Mouse (Mus musculus) MEL (cell line): ENCODE results near the gene Smug1. TPM values are rescaled to one million over a fixed set of nuclear protein-coding genes. Genes with fewer than 3 reads are reported as not detected.

Experiments used
- DNase-seq: peaks from one replicate; pipeline ENCODE4 v3.0.0; 2011; ENCODE audit warnings: low read depth, low spot score
- H3K27ac ChIP-seq: 2 replicates; pipeline ENCODE4 v1.5.1; 2012; ENCODE audit warnings: low read depth, mild to moderate bottlenecking, control low read depth, low read length, moderate library complexity; ENCODE audit not compliant: control insufficient read depth
- H3K27me3 ChIP-seq, 2 experiments: fragments of 150-350 bp in 1 of 2; sonication (generic) in 1 of 2; 2 replicates each; pipeline ENCODE4 v1.6.1; 2012; ENCODE audit warnings: low read length in 2 of 2, mild to moderate bottlenecking in 2 of 2, improper control_type of control experiment in 1 of 2, moderate library complexity in 1 of 2; ENCODE audit not compliant: insufficient read depth in 2 of 2, control insufficient read depth in 1 of 2
- H3K36me3 ChIP-seq, 2 experiments: 2 replicates each; pipeline ENCODE4 v1.6.1; 2012 to 2014; ENCODE audit warnings: low read length in 2 of 2, improper control_type of control experiment in 1 of 2, inconsistent platforms in 1 of 2, mild to moderate bottlenecking in 1 of 2; ENCODE audit not compliant: insufficient read depth in 2 of 2, control insufficient read depth in 1 of 2
- H3K4me1 ChIP-seq, 2 experiments: fragments of 150-350 bp in 1 of 2; sonication (generic) in 1 of 2; 2 replicates each; pipeline ENCODE4 v1.6.1; 2012; ENCODE audit warnings: low read length in 2 of 2, improper control_type of control experiment in 1 of 2, mild to moderate bottlenecking in 1 of 2; ENCODE audit not compliant: insufficient read depth in 2 of 2, control insufficient read depth in 1 of 2
- H3K4me3 ChIP-seq, 2 experiments: fragments of 150-350 bp in 1 of 2; sonication (generic) in 1 of 2; 2 replicates each; pipeline ENCODE4 v1.5.1; 2012; ENCODE audit warnings: low read depth in 2 of 2, low read length in 2 of 2, mild to moderate bottlenecking in 2 of 2, moderate library complexity in 2 of 2, control low read depth in 1 of 2, improper control_type of control experiment in 1 of 2; ENCODE audit not compliant: control insufficient read depth in 1 of 2, insufficient read depth in 1 of 2
- H3K79me2 ChIP-seq: 2 replicates; pipeline ENCODE4 v1.6.1; 2012; ENCODE audit warnings: mild to moderate bottlenecking, low read length, moderate library complexity; ENCODE audit not compliant: control insufficient read depth, poor library complexity, insufficient read depth
- H3K9ac ChIP-seq: 2 replicates; pipeline ENCODE4 v1.6.1; 2012; ENCODE audit warnings: low read depth, mild to moderate bottlenecking, control low read depth, low read length, moderate library complexity; ENCODE audit not compliant: control insufficient read depth, poor library complexity, severe bottlenecking
- H3K9me3 ChIP-seq: fragments of 150-350 bp; sonication (generic); replicated peaks from 2 replicates; pipeline ENCODE4 v1.6.1; 2012; ENCODE audit warnings: mild to moderate bottlenecking, low read length, improper control_type of control experiment, moderate library complexity; ENCODE audit not compliant: insufficient read depth
- BHLHE40 ChIP-seq: IDR thresholded peaks from 2 replicates; pipeline ENCODE4 v1.6.1; 2012; ENCODE audit warnings: low read depth, mild to moderate bottlenecking, inconsistent platforms, low read length, improper control_type of control experiment, borderline replicate concordance
- CHD1 ChIP-seq: IDR thresholded peaks from 2 replicates; pipeline ENCODE4 v1.6.1; 2012; ENCODE audit warnings: low read depth, mild to moderate bottlenecking, inconsistent platforms, low read length, improper control_type of control experiment
- CTCF ChIP-seq, 3 experiments: IDR thresholded peaks in 2 of 3; conservative IDR thresholded peaks in 1 of 3; 2 replicates each; pipeline ENCODE4 v1.5.1; 2011 to 2012; ENCODE audit warnings: low read length in 3 of 3, low read depth in 2 of 3, mild to moderate bottlenecking in 2 of 3, improper control_type of control experiment in 1 of 3, inconsistent platforms in 1 of 3, mixed read lengths in 1 of 3, moderate library complexity in 1 of 3; ENCODE audit not compliant: control insufficient read depth in 1 of 3, insufficient read depth in 1 of 3, poor library complexity in 1 of 3, severe bottlenecking in 1 of 3
- E2F4 ChIP-seq: IDR thresholded peaks from 2 replicates; pipeline ENCODE4 v1.6.1; 2011; ENCODE audit warnings: low read depth, low read length, improper control_type of control experiment, borderline replicate concordance
- ELF1 ChIP-seq: IDR thresholded peaks from 2 replicates; pipeline ENCODE4 v1.6.1; 2014; ENCODE audit warnings: low read depth, mild to moderate bottlenecking, inconsistent platforms, low read length, improper control_type of control experiment, moderate library complexity
- ETS1 ChIP-seq: IDR thresholded peaks from 2 replicates; pipeline ENCODE4 v1.6.1; 2012; ENCODE audit warnings: low read depth, mild to moderate bottlenecking, inconsistent platforms, low read length, improper control_type of control experiment, moderate library complexity
- GABPA ChIP-seq: IDR thresholded peaks from 2 replicates; pipeline ENCODE4 v1.6.1; 2012; ENCODE audit warnings: low read depth, mild to moderate bottlenecking, inconsistent platforms, low read length, improper control_type of control experiment, moderate library complexity
- HCFC1 ChIP-seq: IDR thresholded peaks from 2 replicates; pipeline ENCODE4 v1.6.1; 2012; ENCODE audit warnings: low read depth, mild to moderate bottlenecking, inconsistent platforms, low read length, improper control_type of control experiment, moderate library complexity
- JUND ChIP-seq: IDR thresholded peaks from 2 replicates; pipeline ENCODE4 v1.6.1; 2011; ENCODE audit warnings: low read depth, mild to moderate bottlenecking, improper control_type of control experiment, low read length
- MAFK ChIP-seq: IDR thresholded peaks from 2 replicates; pipeline ENCODE4 v1.6.1; 2011; ENCODE audit warnings: low read depth, mild to moderate bottlenecking, low read length, improper control_type of control experiment, borderline replicate concordance
- MAZ ChIP-seq: IDR thresholded peaks from 2 replicates; pipeline ENCODE4 v1.6.1; 2012; ENCODE audit warnings: low read depth, mild to moderate bottlenecking, inconsistent platforms, low read length, improper control_type of control experiment
- MEF2A ChIP-seq: IDR thresholded peaks from 2 replicates; pipeline ENCODE4 v1.6.1; 2014; ENCODE audit warnings: low read depth, mild to moderate bottlenecking, inconsistent platforms, low read length, improper control_type of control experiment; ENCODE audit not compliant: poor library complexity, insufficient replicate concordance, severe bottlenecking; ENCODE audit errors: extremely low read depth
- MXI1 ChIP-seq: IDR thresholded peaks from 2 replicates; pipeline ENCODE4 v1.6.1; 2011; ENCODE audit warnings: mild to moderate bottlenecking, low read depth, low read length, improper control_type of control experiment
- MYC ChIP-seq: IDR thresholded peaks from 2 replicates; pipeline ENCODE4 v1.6.1; 2011; ENCODE audit warnings: low read depth, mild to moderate bottlenecking, low read length, improper control_type of control experiment, moderate library complexity
- NELFE ChIP-seq: IDR thresholded peaks from 2 replicates; pipeline ENCODE4 v1.6.1; 2011; ENCODE audit warnings: low read depth, low read length, improper control_type of control experiment
- POLR2A ChIP-seq, 2 experiments: IDR thresholded peaks; 2 replicates each; pipeline ENCODE4 v1.6.1; 2011 to 2012; ENCODE audit warnings: low read length in 2 of 2, mild to moderate bottlenecking in 2 of 2, control low read depth in 1 of 2, improper control_type of control experiment in 1 of 2, low read depth in 1 of 2, moderate library complexity in 1 of 2; ENCODE audit not compliant: control insufficient read depth in 1 of 2, insufficient read depth in 1 of 2, poor library complexity in 1 of 2
- POLR2AphosphoS5 ChIP-seq: IDR thresholded peaks from 2 replicates; pipeline ENCODE4 v1.6.1; 2012; ENCODE audit warnings: low read depth, borderline replicate concordance, mild to moderate bottlenecking, inconsistent platforms, low read length, moderate library complexity, mixed read lengths
- RAD21 ChIP-seq: IDR thresholded peaks from 2 replicates; pipeline ENCODE4 v1.6.1; 2011; ENCODE audit warnings: mild to moderate bottlenecking, low read depth, low read length, improper control_type of control experiment
- RCOR1 ChIP-seq: IDR thresholded peaks from 2 replicates; pipeline ENCODE4 v1.6.1; 2012; ENCODE audit warnings: low read depth, mild to moderate bottlenecking, inconsistent platforms, low read length, improper control_type of control experiment
- SIN3A ChIP-seq: IDR thresholded peaks from 2 replicates; pipeline ENCODE4 v1.6.1; 2012; ENCODE audit warnings: low read length, improper control_type of control experiment, inconsistent platforms
- SMC3 ChIP-seq: IDR thresholded peaks from 2 replicates; pipeline ENCODE4 v1.6.1; 2011; ENCODE audit warnings: low read depth, low read length, improper control_type of control experiment
- TAL1 ChIP-seq: IDR thresholded peaks from 2 replicates; pipeline ENCODE4 v1.6.1; 2012; ENCODE audit warnings: mild to moderate bottlenecking, inconsistent platforms, low read length, moderate library complexity, mixed read lengths
- TCF12 ChIP-seq: IDR thresholded peaks from 2 replicates; pipeline ENCODE4 v1.6.1; 2014; ENCODE audit warnings: low read depth, mild to moderate bottlenecking, inconsistent platforms, low read length, improper control_type of control experiment, moderate library complexity
- UBTF ChIP-seq: IDR thresholded peaks from 2 replicates; pipeline ENCODE4 v1.6.1; 2012; ENCODE audit warnings: low read depth, mild to moderate bottlenecking, inconsistent platforms, low read length, improper control_type of control experiment, moderate library complexity, borderline replicate concordance; ENCODE audit not compliant: insufficient read depth
- USF1 ChIP-seq: IDR thresholded peaks from 2 replicates; pipeline ENCODE4 v1.6.1; 2014; ENCODE audit warnings: low read depth, mild to moderate bottlenecking, inconsistent platforms, low read length, improper control_type of control experiment, moderate library complexity
- ZC3H11A ChIP-seq: IDR thresholded peaks from 2 replicates; pipeline ENCODE4 v1.6.1; 2012; ENCODE audit warnings: low read depth, mild to moderate bottlenecking, inconsistent platforms, low read length, improper control_type of control experiment
- ZKSCAN1 ChIP-seq: IDR thresholded peaks from 2 replicates; pipeline ENCODE4 v1.6.1; 2012; ENCODE audit warnings: low read depth, mild to moderate bottlenecking, inconsistent platforms, low read length, improper control_type of control experiment, moderate library complexity
- ZNF384 ChIP-seq: IDR thresholded peaks from 2 replicates; pipeline ENCODE4 v1.6.1; 2012; ENCODE audit warnings: low read depth, mild to moderate bottlenecking, inconsistent platforms, low read length, improper control_type of control experiment
- polyA plus RNA-seq, 2 experiments: library from polyadenylated mRNA; stranded (reverse) in 1 of 2; unstranded in 1 of 2; fragments of >175 nt in 1 of 2; fragments of >200 nt in 1 of 2; gene quantifications; 2 replicates each; pipeline versions ENCODE4 v1.2.1 to v1.2.4; 2012; ENCODE audit warnings: low replicate concordance in 2 of 2, low read depth in 1 of 2; ENCODE audit not compliant: insufficient read length in 2 of 2, insufficient read depth in 1 of 2, missing spikeins in 1 of 2
- total RNA-seq: library from RNA; depleted of rRNA; stranded (reverse); fragments of 300-350 nt; gene quantifications from 2 replicates; pipeline ENCODE4 v1.2.3, GENCODE M21; 2012

Gene Smug1
- total and polyA plus RNA-seq, 3 experiments = 4.6 to 5.2 TPM; not detected in 1

- Histone ChIP-seq H3K9me3 (no peaks in the 10 kb centered on the region), H3K27me3 (no peaks in the 10 kb centered on the region), H3K9ac (no peak overlapping the region), H3K4me1 (peaks cover 2 to 17% of the 10 kb centered on the region in 2 experiments), H3K4me3 (no peak overlapping the region), H3K27ac (no peak overlapping the region), H3K79me2 (peaks cover 2% of the 10 kb centered on the region; the same call in 1 of the 2 replicates), H3K36me3 (peaks cover 0 to 4% of the 10 kb centered on the region in 2 experiments; a peak in 1 of 4 replicates)
- DNase-seq = no peak
- no peak for TF ChIP-seq SMC3
- TF ChIP-seq CHD1 = no peak
- TF ChIP-seq UBTF = no peak
- no peak for TF ChIP-seq MYC
- no peak for TF ChIP-seq MAFK
- no peak for TF ChIP-seq GABPA
- TF ChIP-seq ELF1 = no peak
- TF ChIP-seq BHLHE40 = no peak
- TF ChIP-seq TAL1 = no peak
- no peak for TF ChIP-seq TCF12
- no peak for TF ChIP-seq ZNF384
- TF ChIP-seq MEF2A = no peak
- no peak for TF ChIP-seq POLR2AphosphoS5
- TF ChIP-seq ETS1 = no peak
- no peak for TF ChIP-seq HCFC1
- TF ChIP-seq ZKSCAN1 = no peak
- no peak for TF ChIP-seq CTCF (IDR thresholded peaks at IDR 0.05 in 2 of 3, conservative IDR thresholded peaks at IDR 0.05 in 1 of 3; ENCODE audit: control insufficient read depth in 1 of 3, insufficient read depth in 1 of 3, low read depth in 2 of 3, low read length in 3 of 3, poor library complexity in 1 of 3, severe bottlenecking in 1 of 3)
- no peak for TF ChIP-seq JUND
- no peak for TF ChIP-seq SIN3A
These were observed 968 bp downstream of the Smug1 start for GRCm38 (mm10) chr15:103165924-103166323.

GRCm38 (mm10) chr15:103165379-103165778 lies 1.5 kb downstream of the Smug1 start:
- DNase-seq = peak; percentile 85
- H3K9me3 ChIP-seq = no peaks in the 10 kb centered on the region
- H3K79me2 ChIP-seq = peaks cover 2% of the 10 kb centered on the region; the same call in 1 of the 2 replicates
- H3K4me3 ChIP-seq = peak overlapping the region; percentile 25 to 48
- no peaks in the 10 kb centered on the region for H3K27me3 ChIP-seq
- peak overlapping the region; percentile 65; the same call in 1 of the 2 replicates for H3K27ac ChIP-seq
- H3K36me3 ChIP-seq = peaks cover 0 to 4% of the 10 kb centered on the region in 2 experiments; a peak in 1 of 4 replicates
- TF ChIP-seq POLR2A (IDR thresholded peaks at IDR 0.05; ENCODE audit: control insufficient read depth in 1 of 2, insufficient read depth in 1 of 2, low read depth in 1 of 2, low read length in 2 of 2, poor library complexity in 1 of 2) (no peak), CTCF (IDR thresholded peaks at IDR 0.05 in 2 of 3, conservative IDR thresholded peaks at IDR 0.05 in 1 of 3; ENCODE audit: control insufficient read depth in 1 of 3, insufficient read depth in 1 of 3, low read depth in 2 of 3, low read length in 3 of 3, poor library complexity in 1 of 3, severe bottlenecking in 1 of 3) (peak; percentile 72 to 90 (median 82)), SIN3A (peak; percentile 49; the same call in 1 of the 2 replicates), USF1 (no peak), E2F4 (0 out of 2 replicates have a peak, but pooled peaks have one; percentile 30), RAD21 (peak; percentile 79), TAL1 (no peak), SMC3 (peak; percentile 79), ELF1 (0 out of 2 replicates have a peak, but pooled peaks have one; percentile 22), ZC3H11A (peak; percentile 47), RCOR1 (0 out of 2 replicates have a peak, but pooled peaks have one; percentile 10), NELFE (no peak), MAZ (0 out of 2 replicates have a peak, but pooled peaks have one; percentile 26), MXI1 (0 out of 2 replicates have a peak, but pooled peaks have one; percentile 50)
- peak overlapping the region; percentile 52 for H3K9ac ChIP-seq
- peaks cover 2 to 17% of the 10 kb centered on the region in 2 experiments for H3K4me1 ChIP-seq
